Mouse (Mus musculus) hindbrain, embryonic 15.5 days (tissue): Measurements from ENCODE around the gene Rbm8a2. TPM values are rescaled to one million over a fixed set of nuclear protein-coding genes. Genes with fewer than 3 reads are reported as not detected.
A peak's percentile ranks its signal among the peaks of the same experiment; 100 is the strongest.

Source experiments
- ATAC-seq: fragments of 200-750 bp; cut with Nextera tagmentation; 2 replicates; pipeline ENCODE4 v1.8.0; 2017; ENCODE audit warnings: low read depth, moderate number of reproducible peaks, moderate TSS enrichment; ENCODE audit not compliant: low FRiP score
- H3K27ac ChIP-seq: fragments of 300-500 bp; sonication (generic); replicated peaks from 2 replicates; pipeline ENCODE4 v1.5.1; 2015; ENCODE audit warnings: mild to moderate bottlenecking, inconsistent platforms
- H3K27me3 ChIP-seq: fragments of 300-500 bp; sonication (generic); 2 replicates; pipeline ENCODE4 v1.6.1; 2015; ENCODE audit warnings: control low read depth, inconsistent platforms
- H3K36me3 ChIP-seq: fragments of 300-500 bp; sonication (generic); 2 replicates; pipeline ENCODE4 v1.6.1; 2015; ENCODE audit warnings: control low read depth, inconsistent platforms
- H3K4me1 ChIP-seq: fragments of 300-500 bp; sonication (generic); replicated peaks from 2 replicates; pipeline ENCODE4 v1.6.1; 2015; ENCODE audit warnings: control low read depth, inconsistent platforms
- H3K4me2 ChIP-seq: fragments of 300-500 bp; sonication (generic); 2 replicates; pipeline ENCODE4 v1.6.1; 2015; ENCODE audit warnings: moderate library complexity, mild to moderate bottlenecking, inconsistent platforms
- H3K4me3 ChIP-seq: fragments of 300-500 bp; sonication (generic); 2 replicates; pipeline ENCODE4 v1.5.1; 2015; ENCODE audit warnings: mild to moderate bottlenecking, inconsistent platforms
- H3K9ac ChIP-seq: fragments of 300-500 bp; sonication (generic); 2 replicates; pipeline ENCODE4 v1.6.1; 2015; ENCODE audit warnings: inconsistent platforms
- H3K9me3 ChIP-seq: fragments of 300-500 bp; sonication (generic); 2 replicates; pipeline ENCODE4 v1.6.1; 2016; ENCODE audit warnings: control low read depth, inconsistent platforms
- WGBS: fragments of 180-500 bp; shearing (Covaris S2); methylation state at CpG from one replicate; pipeline ENCODE4 v1.1.7; 2015; 5-methylcytosine and 5-hydroxymethylcytosine counted together
- polyA plus RNA-seq: library from polyadenylated mRNA; unstranded; fragments of >200 nt; fragmentation: Nextera tagmentation; extraction: Ambion mirVana; gene quantifications from 2 replicates; pipeline ENCODE4 v1.2.1, GENCODE M21; 2015

Gene Rbm8a2
- polyA plus RNA-seq, 1 experiment from 2014 or later = 0.40 TPM

- ATAC-seq = no peak
- Histone ChIP-seq H3K9me3 (no peaks in the 10 kb centered on the region), H3K27ac (no peak overlapping the region), H3K4me2 (no peak overlapping the region), H3K27me3 (no peaks in the 10 kb centered on the region), H3K4me3 (no peak overlapping the region), H3K9ac (no peak overlapping the region), H3K36me3 (no peaks in the 10 kb centered on the region), H3K4me1 (no peaks in the 10 kb centered on the region)
- 94% methylated on average over 5 of the region's 5 CpGs for WGBS
These were observed 9.5 kb upstream of the Rbm8a2 start for GRCm38 (mm10) chr1:175988448-175988847.

- Histone ChIP-seq H3K9ac (no peak overlapping the region), H3K27me3 (no peaks in the 10 kb centered on the region), H3K9me3 (no peaks in the 10 kb centered on the region), H3K4me1 (no peaks in the 10 kb centered on the region), H3K4me3 (no peak overlapping the region), H3K36me3 (no peaks in the 10 kb centered on the region), H3K4me2 (no peak overlapping the region), H3K27ac (no peak overlapping the region)
- WGBS = 45% methylated on average over 5 of the region's 5 CpGs
- ATAC-seq = no peak
These were observed 8.2 kb downstream of the Rbm8a2 start for GRCm38 (mm10) chr1:175970710-175971109.

GRCm38 (mm10) chr1:175967004-175967745, 11.7 kb downstream of the Rbm8a2 start:
- no peak overlapping the region for H3K9ac ChIP-seq
- H3K4me1 ChIP-seq = no peaks in the 10 kb centered on the region
- no peak for ATAC-seq
- H3K36me3 ChIP-seq = no peaks in the 10 kb centered on the region
- H3K27ac ChIP-seq = no peak overlapping the region
- no peak overlapping the region for H3K4me3 ChIP-seq
- no peak overlapping the region for H3K4me2 ChIP-seq
- H3K27me3 ChIP-seq = no peaks in the 10 kb centered on the region
- no peaks in the 10 kb centered on the region for H3K9me3 ChIP-seq
- 92% methylated on average over 4 of the region's 5 CpGs for WGBS

GRCm38 (mm10) chr1:175961786-175962185, 17.1 kb downstream of the Rbm8a2 start:
- no peaks in the 10 kb centered on the region for H3K27me3 ChIP-seq
- H3K36me3 ChIP-seq = no peaks in the 10 kb centered on the region
- H3K4me1 ChIP-seq = no peaks in the 10 kb centered on the region
- H3K4me2 ChIP-seq = no peak overlapping the region
- H3K27ac ChIP-seq = no peak overlapping the region
- H3K9ac ChIP-seq = no peak overlapping the region
- WGBS = 94% methylated on average over 2 of the region's 2 CpGs
- no peak for ATAC-seq
- H3K4me3 ChIP-seq = no peak overlapping the region
- no peaks in the 10 kb centered on the region for H3K9me3 ChIP-seq

GRCm38 (mm10) chr1:175950851-175951250, 28.1 kb downstream of the Rbm8a2 start:
- Histone ChIP-seq H3K36me3 (no peaks in the 10 kb centered on the region), H3K9me3 (no peaks in the 10 kb centered on the region), H3K4me3 (no peak overlapping the region), H3K27me3 (no peaks in the 10 kb centered on the region), H3K4me1 (no peaks in the 10 kb centered on the region), H3K9ac (no peak overlapping the region), H3K27ac (no peak overlapping the region), H3K4me2 (no peak overlapping the region)
- no peak for ATAC-seq
- 78% methylated on average over 2 of the region's 2 CpGs for WGBS

GRCm38 (mm10) chr1:175950421-175950820, 28.5 kb downstream of the Rbm8a2 start:
- H3K4me2 ChIP-seq = no peak overlapping the region
- WGBS = 80% methylated on average over 3 of the region's 3 CpGs
- H3K27me3 ChIP-seq = no peaks in the 10 kb centered on the region
- H3K9me3 ChIP-seq = no peaks in the 10 kb centered on the region
- H3K36me3 ChIP-seq = no peaks in the 10 kb centered on the region
- H3K9ac ChIP-seq = no peak overlapping the region
- H3K4me1 ChIP-seq = no peaks in the 10 kb centered on the region
- ATAC-seq = no peak
- no peak overlapping the region for H3K4me3 ChIP-seq
- no peak overlapping the region for H3K27ac ChIP-seq

GRCm38 (mm10) chr1:175946718-175947315, 32.1 kb downstream of the Rbm8a2 start:
- Histone ChIP-seq H3K27ac (peak overlapping the region; percentile 29; the same call in 1 of the 2 replicates), H3K9ac (no peak overlapping the region), H3K27me3 (no peaks in the 10 kb centered on the region), H3K36me3 (no peaks in the 10 kb centered on the region), H3K4me2 (no peak overlapping the region), H3K4me1 (no peaks in the 10 kb centered on the region), H3K9me3 (no peaks in the 10 kb centered on the region), H3K4me3 (no peak overlapping the region)
- ATAC-seq = peak; percentile 74; the same call in 1 of the 2 replicates
- 40% methylated on average over 4 of the region's 4 CpGs for WGBS

- 93% methylated on average over 7 of the region's 7 CpGs for WGBS
- Histone ChIP-seq H3K9me3 (no peaks in the 10 kb centered on the region), H3K4me3 (no peak overlapping the region), H3K4me2 (no peak overlapping the region), H3K27me3 (no peaks in the 10 kb centered on the region), H3K36me3 (no peaks in the 10 kb centered on the region), H3K27ac (no peak overlapping the region), H3K4me1 (no peaks in the 10 kb centered on the region), H3K9ac (no peak overlapping the region)
- ATAC-seq = no peak
These were observed 35.7 kb downstream of the Rbm8a2 start for GRCm38 (mm10) chr1:175943168-175943567.

GRCm38 (mm10) chr1:175938731-175939130, 40.2 kb downstream of the Rbm8a2 start:
- Histone ChIP-seq H3K27me3 (no peaks in the 10 kb centered on the region), H3K9ac (no peak overlapping the region), H3K4me3 (no peak overlapping the region), H3K9me3 (no peaks in the 10 kb centered on the region), H3K36me3 (no peaks in the 10 kb centered on the region), H3K27ac (no peak overlapping the region), H3K4me2 (no peak overlapping the region), H3K4me1 (0 out of 2 replicates have a peak, but pooled peaks cover 3% of the 10 kb centered on the region)
- no peak for ATAC-seq
- WGBS = 76% methylated on average over 3 of the region's 3 CpGs

GRCm38 (mm10) chr1:175936282-175936737, 42.6 kb downstream of the Rbm8a2 start:
- Histone ChIP-seq H3K4me2 (peak overlapping the region; percentile 49), H3K4me3 (0 out of 2 replicates have a peak overlapping the region, but pooled peaks have one; percentile 6), H3K27ac (no peak overlapping the region), H3K9ac (peak overlapping the region; percentile 30; the same call in 1 of the 2 replicates), H3K36me3 (no peaks in the 10 kb centered on the region), H3K9me3 (no peaks in the 10 kb centered on the region), H3K4me1 (0 out of 2 replicates have a peak, but pooled peaks cover 3% of the 10 kb centered on the region), H3K27me3 (no peaks in the 10 kb centered on the region)
- WGBS = 11% methylated on average over 11 of the region's 11 CpGs
- ATAC-seq = peak; percentile 88

- H3K4me1 ChIP-seq = 0 out of 2 replicates have a peak, but pooled peaks cover 3% of the 10 kb centered on the region
- no peak overlapping the region for H3K4me3 ChIP-seq
- H3K9ac ChIP-seq = no peak overlapping the region
- no peak overlapping the region for H3K27ac ChIP-seq
- H3K4me2 ChIP-seq = no peak overlapping the region
- no peaks in the 10 kb centered on the region for H3K27me3 ChIP-seq
- no peak for ATAC-seq
- no peaks in the 10 kb centered on the region for H3K36me3 ChIP-seq
- no peaks in the 10 kb centered on the region for H3K9me3 ChIP-seq
- WGBS = 93% methylated on average over 5 of the region's 5 CpGs
These were observed 47.5 kb downstream of the Rbm8a2 start for GRCm38 (mm10) chr1:175931391-175931790.
